Mouse (Mus musculus) myocyte (in vitro differentiated cells): ENCODE data around the gene Nyap2.

Experiments used
- E2F4 ChIP-seq: IDR thresholded peaks from one replicate; pipeline ENCODE4 v1.6.1; 2011; ENCODE audit warnings: mild to moderate bottlenecking, control low read depth, moderate library complexity; ENCODE audit not compliant: insufficient read depth
- MYOD1 ChIP-seq, 3 experiments: IDR thresholded peaks; one replicate each; pipeline ENCODE4 v1.6.1; 2011; ENCODE audit warnings: control low read depth in 2 of 3, low read depth in 2 of 3, mild to moderate bottlenecking in 2 of 3, moderate library complexity in 1 of 3; ENCODE audit not compliant: insufficient read length in 2 of 3, control insufficient read depth in 1 of 3
- POLR2A ChIP-seq: IDR thresholded peaks from one replicate; pipeline ENCODE4 v1.6.1; 2011; ENCODE audit warnings: low read depth, mild to moderate bottlenecking, control low read depth, moderate library complexity; ENCODE audit not compliant: insufficient read length
- POLR2AphosphoS2 ChIP-seq: IDR thresholded peaks from one replicate; pipeline ENCODE4 v1.6.1; 2011; ENCODE audit warnings: low read depth, control low read depth; ENCODE audit not compliant: insufficient read length
- TCF12 ChIP-seq: IDR thresholded peaks from one replicate; pipeline ENCODE4 v1.6.1; 2011; ENCODE audit warnings: mild to moderate bottlenecking, control low read depth; ENCODE audit not compliant: poor library complexity, insufficient read depth, severe bottlenecking
- USF1 ChIP-seq: IDR thresholded peaks from one replicate; pipeline ENCODE4 v1.6.1; 2011; ENCODE audit warnings: low read depth, mild to moderate bottlenecking, control low read depth, moderate library complexity

DNA sequence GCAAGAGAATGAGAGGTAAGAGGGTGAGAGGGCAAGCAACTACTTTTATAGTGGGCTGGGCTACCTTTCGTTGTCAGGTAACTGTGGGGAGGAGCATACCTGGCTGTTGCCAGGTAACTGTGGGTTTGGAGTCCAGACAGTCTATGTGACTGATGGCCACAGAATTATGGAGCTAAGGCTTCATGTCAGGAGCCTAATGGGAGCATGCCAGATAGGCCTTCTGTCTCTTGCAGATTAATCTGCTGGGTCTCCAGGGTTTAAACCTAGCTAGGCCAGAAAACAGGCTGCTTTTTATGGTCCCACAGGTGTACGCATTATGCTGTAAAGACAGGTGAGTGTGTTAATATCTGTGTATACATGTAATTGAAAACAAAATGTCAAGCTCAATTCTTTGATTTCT, 132.8 kb downstream of the Nyap2 start:
- no peak for TF ChIP-seq TCF12
- TF ChIP-seq POLR2AphosphoS2: no peak
- TF ChIP-seq POLR2A: no peak
- no peak for TF ChIP-seq USF1
- no peak for TF ChIP-seq E2F4
- no peak for TF ChIP-seq MYOD1 (IDR thresholded peaks at IDR 0.05; ENCODE audit: control insufficient read depth in 1 of 3, insufficient read length in 2 of 3, low read depth in 2 of 3)
